Mouse (Mus musculus) thymus, postnatal 4 days (tissue): ENCODE measurements around the gene Dlx6.
A peak's percentile ranks its signal among the peaks of the same experiment; 100 is the strongest.

Experiments
- DNase-seq: peaks from one replicate; pipeline ENCODE4 v3.0.0; 2021

Gene Dlx6

GRCm38 (mm10) chr6:6860411-6861085, 2.6 kb upstream of the Dlx6 start:
- no peak for DNase-seq

GRCm38 (mm10) chr6:6861086-6861797, 1.9 kb upstream of the Dlx6 start:
- DNase-seq: no peak

GRCm38 (mm10) chr6:6861798-6862428, 1.2 kb upstream of the Dlx6 start:
- DNase-seq: no peak

DNA sequence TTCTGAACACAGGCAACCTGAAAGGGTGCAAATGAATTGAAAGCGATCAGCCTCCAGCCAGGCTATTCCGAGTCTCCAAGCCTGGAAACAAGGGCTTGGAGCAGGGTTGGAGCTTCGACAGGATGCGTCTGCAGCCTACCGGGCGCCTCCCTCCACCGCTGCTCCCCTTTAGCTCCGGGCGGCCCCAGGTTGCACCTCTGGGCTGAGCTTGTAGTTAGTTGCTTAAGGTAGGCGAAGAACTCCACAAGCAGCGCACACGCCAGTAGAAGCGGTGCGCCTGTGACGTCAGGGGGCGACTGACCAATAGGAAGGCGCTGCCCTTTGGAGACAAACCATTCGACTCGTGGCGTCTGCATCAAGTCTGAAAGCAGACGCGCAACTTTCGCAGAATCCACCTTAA, 523 bp upstream of the Dlx6 start:
- peak; percentile 53 for DNase-seq

DNA sequence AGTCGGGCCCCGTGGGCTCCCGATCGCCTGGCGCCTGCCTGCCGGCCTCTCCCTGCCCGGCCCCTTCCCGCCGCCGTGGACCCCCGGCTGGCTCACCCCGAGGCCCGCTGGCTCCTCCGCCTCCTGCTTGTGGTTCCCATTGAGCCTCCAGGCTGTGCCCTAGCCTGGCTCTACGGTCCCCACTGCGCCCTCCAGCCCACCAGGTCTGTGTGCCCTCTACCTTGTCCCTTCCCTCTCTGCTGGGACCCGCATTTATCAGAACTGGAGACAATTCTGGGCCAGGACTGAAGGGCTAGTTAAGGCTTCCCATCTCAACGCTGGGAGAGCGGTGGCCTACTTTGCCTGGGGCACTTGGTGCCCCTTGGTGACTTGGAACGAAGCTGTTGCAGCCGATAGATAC, 821 bp downstream of the Dlx6 start:
- no peak for DNase-seq

- DNase-seq: no peak
Observed at GRCm38 (mm10) chr6:6864441-6865440, 1.6 kb downstream of the Dlx6 start.

- no peak for DNase-seq
Observed at GRCm38 (mm10) chr6:6867031-6867430, 3.9 kb downstream of the Dlx6 start.

DNA sequence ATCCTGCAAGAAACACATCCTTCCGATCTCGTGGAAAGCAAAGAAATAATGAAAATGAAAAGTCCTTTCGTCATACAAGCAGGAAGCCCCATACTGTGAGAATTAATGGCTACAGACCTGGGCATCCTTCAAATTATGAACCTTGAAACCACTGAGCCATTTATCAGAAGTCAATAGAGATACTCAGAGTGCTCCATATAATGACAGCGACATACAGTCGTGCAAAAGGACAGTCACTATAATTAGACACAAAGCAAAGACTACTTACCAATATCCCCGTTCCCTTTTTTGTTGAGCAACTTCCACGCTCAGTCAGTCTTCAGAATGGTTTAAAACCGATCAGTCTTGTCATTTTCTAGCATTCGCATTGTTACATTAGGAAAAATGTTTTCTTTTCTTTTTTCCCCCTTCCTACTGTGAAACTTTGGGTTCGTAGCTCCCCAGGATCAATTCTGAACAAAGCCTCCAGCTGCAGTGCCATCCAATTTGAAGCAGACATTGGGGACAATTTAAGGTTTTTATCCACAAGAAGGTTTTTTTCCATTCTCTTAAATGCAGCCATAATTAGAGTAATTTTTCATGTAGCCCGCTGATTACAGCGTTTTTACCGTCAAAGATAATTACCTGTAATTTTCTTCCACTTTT, 6.0 kb downstream of the Dlx6 start:
- no peak for DNase-seq

GRCm38 (mm10) chr6:6869961-6870800, 7.0 kb downstream of the Dlx6 start:
- DNase-seq: no peak

GRCm38 (mm10) chr6:6870876-6871420, 7.8 kb downstream of the Dlx6 start:
- DNase-seq: no peak

- DNase-seq: no peak
Observed at GRCm38 (mm10) chr6:6871692-6872091, 8.6 kb downstream of the Dlx6 start.

- DNase-seq: no peak
Observed at GRCm38 (mm10) chr6:6872873-6873272, 9.7 kb downstream of the Dlx6 start.

- DNase-seq: no peak
Observed at GRCm38 (mm10) chr6:6873476-6874072, 10.4 kb downstream of the Dlx6 start.

DNA sequence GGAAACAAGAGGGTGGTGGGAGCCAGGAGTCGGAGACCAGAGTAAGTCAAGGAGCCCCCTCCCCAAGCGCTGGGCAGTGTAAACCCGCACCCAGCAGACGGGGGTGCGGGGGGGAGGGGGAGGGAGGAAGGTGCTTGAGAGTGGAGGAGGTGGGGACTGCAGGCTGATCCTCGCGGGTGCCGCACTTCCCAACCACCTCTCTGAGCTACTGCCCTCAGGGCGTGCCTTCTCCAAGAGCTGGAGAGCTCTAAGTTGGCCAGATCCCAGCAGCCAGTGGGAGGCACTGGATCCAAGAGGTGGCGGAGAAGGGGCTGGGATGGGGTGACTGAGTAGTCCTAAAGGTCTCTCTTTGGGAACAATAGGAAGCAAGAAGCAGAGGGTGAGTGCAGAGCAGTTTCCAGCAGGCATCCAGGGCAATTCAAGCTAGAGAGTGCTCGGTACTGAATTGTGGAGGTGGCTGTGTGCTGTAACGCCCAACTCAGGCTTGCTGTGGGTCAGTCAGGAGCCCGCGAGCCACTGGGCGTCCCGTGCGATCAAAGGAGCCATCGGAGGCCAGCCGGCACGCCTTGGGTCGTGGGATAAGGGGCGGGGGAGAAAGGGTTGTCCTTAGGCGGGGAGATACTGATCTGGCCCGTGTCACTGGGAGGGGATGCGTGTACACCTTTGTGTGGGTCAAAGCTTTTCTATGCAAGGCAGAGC, 11.1 kb downstream of the Dlx6 start:
- no peak for DNase-seq

GRCm38 (mm10) chr6:6875136-6875535, 12.0 kb downstream of the Dlx6 start:
- DNase-seq: no peak

DNA sequence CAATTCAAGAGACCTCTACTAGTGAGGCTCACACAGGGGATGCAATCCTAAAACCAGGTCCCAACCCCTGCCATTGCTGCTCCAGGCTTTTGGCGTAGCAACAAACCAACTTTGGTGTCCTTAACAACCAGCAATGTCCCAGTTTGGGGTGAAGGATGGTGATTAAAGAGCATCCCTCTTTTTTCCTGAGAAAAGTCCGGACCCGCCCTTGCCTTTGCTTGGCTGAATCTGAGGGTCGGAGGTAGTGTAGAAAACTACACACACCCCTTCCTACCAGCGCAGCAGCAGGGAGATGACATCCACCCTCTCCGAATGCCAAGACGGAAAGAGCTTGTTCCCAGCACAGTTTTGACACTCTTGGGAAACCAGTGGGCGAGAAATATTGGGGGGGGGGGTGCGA, 12.5 kb downstream of the Dlx6 start:
- no peak for DNase-seq

DNA sequence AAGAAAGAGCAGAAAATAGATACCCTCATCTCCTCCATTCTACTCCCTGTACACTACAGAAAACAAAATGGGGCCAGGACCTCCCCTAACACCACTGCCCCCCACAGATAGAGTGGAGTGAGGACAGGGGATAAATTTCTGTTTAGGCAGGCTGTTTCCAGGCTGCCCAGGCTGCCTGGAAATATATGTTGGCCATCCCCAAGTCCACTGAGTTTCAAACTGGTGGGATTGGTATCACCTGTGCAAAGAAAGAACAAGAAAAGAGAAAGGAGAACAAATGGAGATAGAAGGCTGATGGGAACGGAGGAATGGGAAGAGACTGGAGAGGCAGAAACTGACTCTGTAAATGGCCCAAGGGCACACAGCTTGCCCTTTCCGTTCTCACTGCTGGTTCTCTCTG, 13.1 kb downstream of the Dlx6 start:
- no peak for DNase-seq

- DNase-seq: no peak
Observed at GRCm38 (mm10) chr6:6876731-6877130, 13.6 kb downstream of the Dlx6 start.

DNA sequence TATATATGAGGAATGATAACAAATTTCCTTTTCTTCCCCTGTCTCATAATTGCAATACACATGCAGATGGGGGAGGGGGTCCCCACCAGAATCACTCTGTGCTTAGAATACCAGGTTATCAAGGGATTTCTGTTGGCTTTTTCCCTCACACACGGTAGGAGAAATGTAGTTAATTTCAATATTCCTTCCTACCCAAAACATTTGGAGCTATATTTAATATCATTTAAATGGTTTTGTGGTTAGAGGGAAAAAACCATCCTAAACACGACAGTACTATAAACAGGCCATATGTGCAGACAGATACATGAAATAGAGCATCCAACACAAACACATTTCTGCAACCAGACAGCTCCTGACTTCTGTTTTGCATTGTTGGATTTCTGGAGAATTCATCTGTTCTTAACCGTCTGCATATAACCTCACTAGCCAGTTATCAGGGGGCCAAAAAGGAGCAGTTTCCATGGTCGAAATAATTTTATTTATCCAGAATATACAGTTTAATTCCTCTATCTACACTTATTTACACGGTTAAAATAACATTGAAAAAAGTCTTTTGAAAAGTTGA, 14.3 kb downstream of the Dlx6 start:
- no peak for DNase-seq
